Mouse (Mus musculus) midbrain, postnatal 0 days (tissue): Measurements from ENCODE around the gene Itgam. TPM values are rescaled to one million over a fixed set of nuclear protein-coding genes. Genes with fewer than 3 reads are reported as not detected.

Source experiments
- ATAC-seq: fragments of 200-750 bp; cut with Nextera tagmentation; 2 replicates; pipeline ENCODE4 v1.8.0; 2017; ENCODE audit warnings: moderate number of reproducible peaks, mild to moderate bottlenecking, moderate TSS enrichment, moderate library complexity; ENCODE audit not compliant: low FRiP score
- DNase-seq: peaks from one replicate; pipeline ENCODE4 v3.0.0-alpha.2; 2015; ENCODE audit warnings: low spot score
- H3K27ac ChIP-seq: fragments of 300-500 bp; sonication (generic); 2 replicates; pipeline ENCODE4 v1.5.1; 2014; ENCODE audit warnings: low read depth, mild to moderate bottlenecking, low read length, mixed read lengths
- H3K27me3 ChIP-seq: fragments of 300-500 bp; sonication (generic); 2 replicates; pipeline ENCODE4 v1.6.1; 2014; ENCODE audit warnings: low read length, control low read depth, mixed read lengths; ENCODE audit not compliant: insufficient read depth
- H3K36me3 ChIP-seq: fragments of 300-500 bp; sonication (generic); 2 replicates; pipeline ENCODE4 v1.6.1; 2014; ENCODE audit warnings: low read length, control low read depth, mixed read lengths; ENCODE audit not compliant: insufficient read depth
- H3K4me1 ChIP-seq: fragments of 300-500 bp; sonication (generic); 2 replicates; pipeline ENCODE4 v1.6.1; 2014; ENCODE audit warnings: mild to moderate bottlenecking, control low read depth, antibody characterized with exemption, low read length, mixed read lengths; ENCODE audit not compliant: insufficient read depth
- H3K4me2 ChIP-seq: fragments of 300-500 bp; sonication (generic); 2 replicates; pipeline ENCODE4 v1.6.1; 2014; ENCODE audit warnings: low read depth, mild to moderate bottlenecking, low read length, mixed read lengths; ENCODE audit not compliant: poor library complexity, severe bottlenecking
- H3K4me3 ChIP-seq: fragments of 300-500 bp; sonication (generic); 2 replicates; pipeline ENCODE4 v1.5.1; 2014; ENCODE audit warnings: low read depth, mild to moderate bottlenecking, low read length, moderate library complexity
- H3K9ac ChIP-seq: fragments of 300-500 bp; sonication (generic); replicated peaks from 2 replicates; pipeline ENCODE4 v1.6.1; 2014; ENCODE audit warnings: mild to moderate bottlenecking, low read length, moderate library complexity, mixed read lengths; ENCODE audit not compliant: poor library complexity, severe bottlenecking
- H3K9me3 ChIP-seq: fragments of 300-500 bp; sonication (generic); 2 replicates; pipeline ENCODE4 v1.6.1; 2016; ENCODE audit warnings: low read length, control low read depth
- CTCF ChIP-seq: IDR thresholded peaks from 2 replicates; pipeline ENCODE4 v1.5.1; 2016; ENCODE audit warnings: antibody characterized with exemption, mild to moderate bottlenecking
- WGBS: fragments of 180-500 bp; shearing (Covaris S2); extraction: QIAGEN DNeasy Blood & Tissue Kit; methylation state at CpG from one replicate; pipeline ENCODE4 v1.1.7; 2014; 5-methylcytosine and 5-hydroxymethylcytosine counted together
- polyA plus RNA-seq: library from polyadenylated mRNA; unstranded; fragments of >200 nt; fragmentation: Nextera tagmentation; extraction: Ambion mirVana; gene quantifications from 2 replicates; pipeline ENCODE4 v1.2.1, GENCODE M21; 2015
- total RNA-seq: library from RNA; depleted of rRNA; stranded (reverse); fragments of >200 nt; gene quantifications from 2 replicates; pipeline ENCODE4 v1.2.3, GENCODE M21; 2014

The Itgam gene
- total and polyA plus RNA-seq, 2 experiments from 2014 or later: 0.98 to 2.4 TPM

GRCm38 (mm10) chr7:128107462-128107861 is 45.0 kb downstream of the Itgam start:
- DNase-seq (no peak), ATAC-seq (no peak)
- no peak overlapping the region for H3K4me3 ChIP-seq
- no peaks in the 10 kb centered on the region for H3K27me3 ChIP-seq
- H3K4me1 ChIP-seq: no peaks in the 10 kb centered on the region
- no peaks in the 10 kb centered on the region for H3K36me3 ChIP-seq
- 91% methylated on average over 7 of the region's 7 CpGs for WGBS
- H3K4me2 ChIP-seq: no peak overlapping the region
- TF ChIP-seq CTCF: no peak
- no peak overlapping the region for H3K9ac ChIP-seq
- no peaks in the 10 kb centered on the region for H3K9me3 ChIP-seq
- H3K27ac ChIP-seq: no peak overlapping the region

- WGBS: 79% methylated on average over 2 of the region's 2 CpGs
- no peak for TF ChIP-seq CTCF
- DNase-seq (no peak), ATAC-seq (no peak)
- H3K4me2 ChIP-seq: no peak overlapping the region
- no peak overlapping the region for H3K4me3 ChIP-seq
- H3K27ac ChIP-seq: no peak overlapping the region
- H3K9ac ChIP-seq: no peak overlapping the region
- no peaks in the 10 kb centered on the region for H3K4me1 ChIP-seq
- no peaks in the 10 kb centered on the region for H3K27me3 ChIP-seq
- no peaks in the 10 kb centered on the region for H3K9me3 ChIP-seq
- H3K36me3 ChIP-seq: no peaks in the 10 kb centered on the region
Measured at GRCm38 (mm10) chr7:128110314-128110713, 47.9 kb downstream of the Itgam start.

GRCm38 (mm10) chr7:128112131-128112530 is 49.7 kb downstream of the Itgam start:
- no peak overlapping the region for H3K4me2 ChIP-seq
- H3K9me3 ChIP-seq: no peaks in the 10 kb centered on the region
- H3K4me3 ChIP-seq: no peak overlapping the region
- DNase-seq (no peak), ATAC-seq (no peak)
- H3K27me3 ChIP-seq: no peaks in the 10 kb centered on the region
- H3K9ac ChIP-seq: no peak overlapping the region
- H3K4me1 ChIP-seq: no peaks in the 10 kb centered on the region
- TF ChIP-seq CTCF: no peak
- no peak overlapping the region for H3K27ac ChIP-seq
- 91% methylated on average over 11 of the region's 11 CpGs for WGBS
- H3K36me3 ChIP-seq: no peaks in the 10 kb centered on the region

- H3K36me3 ChIP-seq: no peaks in the 10 kb centered on the region
Measured at GRCm38 (mm10) chr7:128114371-128115105, 52.1 kb downstream of the Itgam start.

GRCm38 (mm10) chr7:128115211-128115958 is 52.9 kb downstream of the Itgam start:
- no peak overlapping the region for H3K4me3 ChIP-seq
- H3K9ac ChIP-seq: no peak overlapping the region
- DNase-seq: no peak
- 82% methylated on average over 5 of the region's 5 CpGs for WGBS
- TF ChIP-seq CTCF: no peak
- H3K36me3 ChIP-seq: no peaks in the 10 kb centered on the region
- no peak overlapping the region for H3K27ac ChIP-seq
- no peaks in the 10 kb centered on the region for H3K4me1 ChIP-seq
- no peak overlapping the region for H3K4me2 ChIP-seq
- no peak for ATAC-seq
- no peaks in the 10 kb centered on the region for H3K9me3 ChIP-seq
- no peaks in the 10 kb centered on the region for H3K27me3 ChIP-seq

More at GRCm38 (mm10) chr7:128114371-128115105, 52.1 kb downstream of the Itgam start:
- no peak overlapping the region for H3K27ac ChIP-seq
- ATAC-seq: no peak
- no peak overlapping the region for H3K9ac ChIP-seq
- 97% methylated on average over 11 of the region's 11 CpGs for WGBS
- no peak for DNase-seq
- no peaks in the 10 kb centered on the region for H3K27me3 ChIP-seq
- H3K4me3 ChIP-seq: no peak overlapping the region
- no peaks in the 10 kb centered on the region for H3K4me1 ChIP-seq
- no peak overlapping the region for H3K4me2 ChIP-seq
- no peaks in the 10 kb centered on the region for H3K9me3 ChIP-seq
- TF ChIP-seq CTCF: no peak

GRCm38 (mm10) chr7:128116396-128116795 is 54.0 kb downstream of the Itgam start:
- Histone ChIP-seq H3K4me1 (no peaks in the 10 kb centered on the region), H3K9me3 (no peaks in the 10 kb centered on the region), H3K4me2 (no peak overlapping the region), H3K36me3 (no peaks in the 10 kb centered on the region), H3K27me3 (no peaks in the 10 kb centered on the region), H3K27ac (no peak overlapping the region), H3K9ac (no peak overlapping the region), H3K4me3 (no peak overlapping the region)
- WGBS: 94% methylated on average over 5 of the region's 5 CpGs
- no peak for DNase-seq
- no peak for ATAC-seq
- TF ChIP-seq CTCF: no peak
